ENCODE assay signal across 8 mouse cellular contexts in genomic region chr3:66398214-66399150, GRCm38 (mm10).
A peak's percentile ranks its signal among the peaks of the same experiment; 100 is the strongest.
DNase-seq lines count a peak whose midpoint lies in the region; ATAC-seq and TF ChIP-seq lines count a peak whose summit lies in the region.

No protein-coding gene starts in this region.

- no peaks in the 10 kb centered on the region for H3K9me3 ChIP-seq in hindbrain, embryonic 11.5 days (ENCODE audit: control insufficient read depth, low read length)
- no peaks in the 10 kb centered on the region for H3K9me3 ChIP-seq in hindbrain, embryonic 12.5 days (replicated peaks)
- no peaks in the 10 kb centered on the region for H3K9me3 ChIP-seq in E14TG2a.4 (ENCODE audit: low read length)
- H3K9me3 ChIP-seq in heart, embryonic 11.5 days (replicated peaks; ENCODE audit: control insufficient read depth, low read length): no peaks in the 10 kb centered on the region

- 69% methylated on average over 12 of the region's 12 CpGs for WGBS in hindbrain, embryonic 11.5 days
- 62% methylated on average over 12 of the region's 12 CpGs for WGBS in hindbrain, embryonic 12.5 days
- WGBS in heart, embryonic 11.5 days (ENCODE audit: insufficient replicate concordance): 60% methylated on average over 12 of the region's 12 CpGs

- H3K4me2 ChIP-seq in hindbrain, embryonic 11.5 days (replicated peaks; ENCODE audit: low read depth, low read length): no peak overlapping the region
- H3K4me2 ChIP-seq in hindbrain, embryonic 12.5 days (replicated peaks): no peak overlapping the region
- no peak overlapping the region for H3K4me2 ChIP-seq in heart, embryonic 11.5 days

- TF ChIP-seq CTCF in E14TG2a.4 (conservative IDR thresholded peaks at IDR 0.05; ENCODE audit: low read length): peak; percentile 58

- H3K36me3 ChIP-seq in hindbrain, embryonic 11.5 days (ENCODE audit: control insufficient read depth, insufficient read depth, low read length): no peaks in the 10 kb centered on the region
- no peaks in the 10 kb centered on the region for H3K36me3 ChIP-seq in hindbrain, embryonic 12.5 days
- no peaks in the 10 kb centered on the region for H3K36me3 ChIP-seq in E14TG2a.4 (ENCODE audit: insufficient read depth, low read length)
- H3K36me3 ChIP-seq in heart, embryonic 11.5 days (ENCODE audit: control insufficient read depth, insufficient read depth, low read length): no peaks in the 10 kb centered on the region

- H3K27ac ChIP-seq in hindbrain, embryonic 11.5 days (ENCODE audit: low read depth, low read length): no peak overlapping the region
- no peak overlapping the region for H3K27ac ChIP-seq in hindbrain, embryonic 12.5 days
- no peak overlapping the region for H3K27ac ChIP-seq in heart, embryonic 11.5 days (ENCODE audit: low read depth, low read length)

- DNase-seq in hindbrain, embryonic 11.5 days (ENCODE audit: low spot score): peak; percentile 33
- peak; percentile 83 to 85 for DNase-seq in cerebellum, postnatal 10 days
- peak; percentile 76 to 85 for DNase-seq in layer of hippocampus, postnatal 14 days (ENCODE audit: low spot score in 2 of 2)
- DNase-seq in T-cell, adult 2 months (ENCODE audit: low spot score): no peak
- no peak for DNase-seq in gastrocnemius, postnatal 4 days (ENCODE audit: low spot score in 2 of 2)

- no peak overlapping the region for H3K9ac ChIP-seq in hindbrain, embryonic 11.5 days (ENCODE audit: low read depth, low read length)
- H3K9ac ChIP-seq in hindbrain, embryonic 12.5 days: no peak overlapping the region
- H3K9ac ChIP-seq in heart, embryonic 11.5 days (ENCODE audit: low read depth, low read length): no peak overlapping the region

- no peaks in the 10 kb centered on the region for H3K4me1 ChIP-seq in hindbrain, embryonic 11.5 days (replicated peaks; ENCODE audit: control insufficient read depth, insufficient read depth, low read length)
- H3K4me1 ChIP-seq in hindbrain, embryonic 12.5 days: peaks cover 4% of the 10 kb centered on the region; the same call in 1 of the 2 replicates
- H3K4me1 ChIP-seq in E14TG2a.4 (replicated peaks; ENCODE audit: low read depth, low read length): no peaks in the 10 kb centered on the region
- no peaks in the 10 kb centered on the region for H3K4me1 ChIP-seq in heart, embryonic 11.5 days (ENCODE audit: control insufficient read depth, insufficient read depth, low read length)

- H3K4me3 ChIP-seq in hindbrain, embryonic 11.5 days (ENCODE audit: low read depth, low read length): no peak overlapping the region
- no peak overlapping the region for H3K4me3 ChIP-seq in hindbrain, embryonic 12.5 days
- no peak overlapping the region for H3K4me3 ChIP-seq in E14TG2a.4 (replicated peaks; ENCODE audit: low read length)
- no peak overlapping the region for H3K4me3 ChIP-seq in heart, embryonic 11.5 days (ENCODE audit: low read depth, low read length)

- ATAC-seq in hindbrain, embryonic 11.5 days (ENCODE audit: low FRiP score): no peak
- no peak for ATAC-seq in hindbrain, embryonic 12.5 days (ENCODE audit: low FRiP score)
- no peak for ATAC-seq in heart, embryonic 11.5 days (replicated peaks; ENCODE audit: insufficient number of reproducible peaks, low FRiP score, low TSS enrichment)

- no peaks in the 10 kb centered on the region for H3K27me3 ChIP-seq in hindbrain, embryonic 11.5 days (ENCODE audit: control insufficient read depth, insufficient read depth, low read length)
- no peaks in the 10 kb centered on the region for H3K27me3 ChIP-seq in hindbrain, embryonic 12.5 days
- H3K27me3 ChIP-seq in E14TG2a.4 (ENCODE audit: insufficient read depth, low read length): no peaks in the 10 kb centered on the region
- H3K27me3 ChIP-seq in heart, embryonic 11.5 days (ENCODE audit: control insufficient read depth, insufficient read depth, low read length): no peaks in the 10 kb centered on the region

Comparison
In these comparisons a context has a peak if more than half of its experiments do, and no peak if none do; other contexts are left out.
1. DNase-seq: peak in hindbrain, embryonic 11.5 days (single experiment), cerebellum, postnatal 10 days (2 of 2) and layer of hippocampus, postnatal 14 days (2 of 2); none in T-cell, adult 2 months (single experiment) and gastrocnemius, postnatal 4 days (0 of 2).